Mouse (Mus musculus) right cerebral cortex, postnatal 36 days (tissue): ENCODE measurements around the gene Ikzf4.
A peak's percentile ranks its signal among the peaks of the same experiment; 100 is the strongest.
"Not testable (repeated sequence)": the region's sequence is repeated elsewhere in the genome, so short reads cannot be mapped to it uniquely, and the experiment has no call there.

Experiments used
- DNase-seq, 2 experiments: peaks; one replicate each; pipeline ENCODE4 v3.0.0; 2022; ENCODE audit warnings: low spot score in 2 of 2, mixed read lengths in 1 of 2

The Ikzf4 gene

DNA sequence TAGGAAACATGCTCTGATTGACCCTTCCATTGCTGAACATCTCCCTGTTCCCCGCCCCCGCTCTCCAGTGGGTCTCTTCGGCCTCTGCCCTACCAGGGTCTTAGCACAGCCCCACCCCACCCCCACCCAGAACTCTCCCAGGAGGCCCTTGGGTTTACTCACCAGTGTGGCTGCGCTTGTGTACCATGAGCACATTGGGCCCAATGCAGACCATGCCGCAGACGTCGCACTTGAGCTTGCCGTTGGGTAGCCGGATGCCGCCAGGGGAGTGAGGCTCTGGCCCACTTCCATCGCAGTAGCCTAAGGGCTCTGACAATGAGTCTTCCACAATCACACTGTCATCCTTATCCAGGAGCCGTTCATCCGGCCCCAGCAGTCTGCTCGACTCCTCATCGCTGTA is 4.9 kb downstream of the Ikzf4 start:
- DNase-seq: no peak

GRCm38 (mm10) chr10:128639999-128640398 is 5.8 kb downstream of the Ikzf4 start:
- DNase-seq: no peak

DNA sequence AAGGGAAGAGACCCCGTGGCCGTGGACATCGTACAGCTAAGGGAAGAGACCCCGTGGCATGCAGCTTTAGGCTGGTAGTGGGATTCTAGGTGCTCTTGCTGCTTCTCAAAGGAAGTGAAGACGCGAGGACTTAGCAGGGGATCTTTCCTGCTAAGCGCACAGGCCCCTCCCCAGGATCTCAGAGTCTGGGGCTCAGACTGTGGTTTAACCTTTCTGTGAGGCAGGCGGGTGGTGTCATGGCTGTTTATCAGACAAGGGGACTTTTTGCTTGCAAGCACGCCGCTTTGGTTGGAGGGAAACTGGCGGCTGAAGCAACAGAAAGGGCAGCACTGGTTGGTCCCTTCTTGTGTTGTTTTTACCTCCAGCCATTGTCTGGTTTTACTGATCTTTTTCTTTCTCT is 8.8 kb downstream of the Ikzf4 start:
- no peak for DNase-seq

DNA sequence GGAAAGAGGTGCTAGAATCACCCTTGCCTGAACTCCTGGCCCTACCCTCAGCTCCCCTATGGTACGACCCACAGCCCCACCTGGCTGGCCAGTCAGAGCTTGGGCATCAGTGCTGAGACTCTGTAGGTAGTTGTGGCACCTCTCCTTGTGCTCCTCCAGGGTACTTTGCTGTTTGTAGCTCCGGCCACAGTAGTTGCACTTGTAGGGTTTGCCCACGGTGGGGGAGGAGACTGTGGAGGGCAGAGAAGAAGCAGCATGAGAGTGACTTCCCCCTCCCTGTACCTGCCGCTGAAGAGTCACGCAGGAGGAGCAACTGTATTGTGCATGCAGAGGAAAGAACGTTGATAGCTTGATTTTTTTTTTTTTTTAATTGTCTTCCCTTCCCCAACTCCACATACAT is 9.2 kb downstream of the Ikzf4 start:
- no peak for DNase-seq

GRCm38 (mm10) chr10:128635697-128636096 is 10.1 kb downstream of the Ikzf4 start:
- no peak for DNase-seq

GRCm38 (mm10) chr10:128631571-128631970 is 14.2 kb downstream of the Ikzf4 start:
- DNase-seq: no peak

DNA sequence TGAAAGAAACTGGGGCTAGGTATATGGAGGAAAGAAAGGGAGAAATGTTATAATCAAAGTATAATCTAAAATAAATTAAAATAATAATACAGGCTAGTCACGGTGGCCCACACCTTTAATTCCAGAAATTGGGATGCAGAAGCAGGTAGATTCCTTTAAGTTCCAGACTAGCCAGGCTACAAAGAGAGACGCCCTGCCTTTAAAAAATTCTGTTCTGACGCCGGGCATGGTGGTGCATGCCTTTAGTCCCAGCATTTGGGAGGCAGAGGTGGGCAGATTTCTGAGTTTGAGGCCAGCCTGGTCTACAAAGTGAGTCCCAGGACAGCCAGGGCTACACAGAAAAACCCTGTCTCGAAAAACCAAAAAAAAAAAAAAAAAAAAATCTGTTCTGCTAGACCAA is 15.5 kb downstream of the Ikzf4 start:
- DNase-seq: not testable (repeated sequence)

- no peak for DNase-seq
Observed at GRCm38 (mm10) chr10:128629746-128630145, 16.0 kb downstream of the Ikzf4 start.

- no peak for DNase-seq
Observed at GRCm38 (mm10) chr10:128627398-128628317, 18.1 kb downstream of the Ikzf4 start.

GRCm38 (mm10) chr10:128626311-128627310 is 19.2 kb downstream of the Ikzf4 start, which contains the start of gene Rps26:
Gene Rps26 (minus strand): TSS chr10:128626747.
- peak; percentile 86 to 94 for DNase-seq

DNA sequence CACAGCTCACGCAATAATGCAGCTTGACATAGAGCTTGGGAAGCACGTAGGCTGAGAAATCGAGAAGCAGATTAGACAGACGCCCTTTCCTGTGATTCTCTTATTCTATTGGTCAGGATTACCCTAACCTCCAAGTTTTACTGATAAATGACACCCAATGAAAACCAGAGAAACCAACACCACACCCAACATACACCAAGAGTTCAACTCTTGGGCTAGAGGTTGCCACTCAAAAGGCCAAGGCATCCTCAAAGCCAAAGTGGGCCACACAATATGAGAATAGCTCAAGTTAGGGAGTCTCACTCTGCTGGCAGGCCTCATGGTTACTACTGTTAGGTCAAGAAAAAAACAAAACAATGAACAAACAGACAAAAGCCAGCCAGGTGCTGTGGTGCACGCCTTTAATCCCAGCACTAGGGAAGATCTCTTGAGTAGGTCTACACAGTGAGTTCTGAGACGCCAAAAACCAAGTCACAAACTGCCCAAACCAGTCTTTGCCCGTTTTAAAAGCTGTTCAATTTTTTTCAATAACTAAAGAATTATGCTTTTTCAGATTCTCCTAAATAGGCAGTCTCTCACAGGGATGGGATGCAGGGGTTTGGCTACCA is 20.4 kb downstream of the Ikzf4 start:
- no peak for DNase-seq

DNA sequence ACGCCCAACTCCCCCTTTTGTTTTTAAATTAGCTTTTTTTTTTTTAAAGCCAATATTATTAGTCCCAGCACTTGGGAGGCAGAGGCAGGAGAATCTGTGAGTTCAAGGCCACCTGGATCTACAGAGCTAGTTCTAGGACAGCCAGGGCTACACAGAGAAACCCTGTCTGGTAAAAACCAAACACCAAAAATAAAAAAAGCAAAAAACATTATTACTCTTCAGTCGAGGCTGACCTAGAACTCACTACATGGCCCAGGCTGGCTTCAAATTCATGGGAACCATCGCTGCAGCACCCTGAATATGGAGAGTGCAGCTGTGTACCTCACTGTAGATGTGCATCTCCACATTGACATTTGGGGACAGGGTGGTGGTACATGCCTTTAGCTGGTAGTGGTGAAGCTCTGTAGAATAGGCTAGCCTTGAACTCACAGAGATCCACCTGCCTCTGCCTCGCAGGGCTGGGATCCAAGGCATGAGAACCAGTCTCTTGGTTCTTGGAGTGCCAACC is 22.6 kb downstream of the Ikzf4 start:
- not testable (repeated sequence) for DNase-seq

- no peak for DNase-seq
Observed at GRCm38 (mm10) chr10:128622702-128623101, 23.1 kb downstream of the Ikzf4 start.

- no peak for DNase-seq
Observed at GRCm38 (mm10) chr10:128621986-128622520, 23.7 kb downstream of the Ikzf4 start.

DNA sequence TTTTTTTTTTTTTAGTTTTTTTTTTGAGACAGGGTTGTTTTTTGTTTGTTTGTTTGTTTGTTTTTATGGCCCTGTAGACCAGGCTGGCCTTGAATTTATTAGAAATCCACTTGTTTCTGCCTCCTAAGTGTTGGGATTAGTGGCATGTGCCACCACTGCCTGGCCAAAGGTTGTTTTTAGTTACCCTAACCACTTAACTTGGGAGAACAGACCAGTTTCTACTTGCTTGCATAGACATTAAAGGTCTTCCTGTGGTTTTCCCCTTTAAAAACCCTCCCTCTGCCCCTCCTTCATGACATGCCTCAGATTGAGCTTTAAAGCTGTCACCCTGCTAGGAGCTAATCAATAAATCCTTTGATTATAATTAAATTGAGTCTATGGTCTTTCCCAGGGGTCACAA is 25.6 kb downstream of the Ikzf4 start:
- no peak for DNase-seq

GRCm38 (mm10) chr10:128619148-128619547 is 26.6 kb downstream of the Ikzf4 start:
- not testable (repeated sequence) for DNase-seq

GRCm38 (mm10) chr10:128618570-128618969 is 27.2 kb downstream of the Ikzf4 start:
- no peak for DNase-seq

DNA sequence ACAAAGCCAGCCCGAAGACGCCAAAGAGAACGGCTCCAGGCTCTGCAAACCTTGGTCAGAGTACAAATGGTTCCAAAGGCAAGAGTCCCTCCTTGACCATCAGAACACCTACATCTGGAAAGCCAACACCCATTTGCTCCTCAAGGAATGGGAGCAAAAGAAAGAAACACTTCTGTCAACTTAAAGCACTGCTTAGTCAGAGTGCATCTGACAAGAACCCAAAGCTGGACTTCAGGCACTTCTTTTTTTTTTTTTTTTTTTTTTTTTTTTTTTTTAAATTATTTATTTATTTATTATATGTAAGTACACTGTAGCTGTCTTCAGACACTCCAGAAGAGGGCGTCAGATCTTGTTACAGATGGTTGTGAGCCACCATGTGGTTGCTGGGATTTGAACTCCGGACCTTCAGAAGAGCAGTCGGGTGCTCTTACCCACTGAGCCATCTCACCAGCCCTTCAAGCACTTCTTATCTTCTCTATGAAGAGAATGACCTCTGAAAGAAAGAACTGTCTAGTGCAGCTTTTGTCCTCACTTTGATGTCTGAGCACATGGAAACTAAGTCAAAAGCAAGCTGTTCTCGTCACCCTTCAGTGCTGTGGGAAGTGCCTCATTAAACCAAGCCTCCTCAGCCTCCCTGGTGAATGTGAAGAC is 29.9 kb downstream of the Ikzf4 start:
- DNase-seq: not testable (repeated sequence)

DNA sequence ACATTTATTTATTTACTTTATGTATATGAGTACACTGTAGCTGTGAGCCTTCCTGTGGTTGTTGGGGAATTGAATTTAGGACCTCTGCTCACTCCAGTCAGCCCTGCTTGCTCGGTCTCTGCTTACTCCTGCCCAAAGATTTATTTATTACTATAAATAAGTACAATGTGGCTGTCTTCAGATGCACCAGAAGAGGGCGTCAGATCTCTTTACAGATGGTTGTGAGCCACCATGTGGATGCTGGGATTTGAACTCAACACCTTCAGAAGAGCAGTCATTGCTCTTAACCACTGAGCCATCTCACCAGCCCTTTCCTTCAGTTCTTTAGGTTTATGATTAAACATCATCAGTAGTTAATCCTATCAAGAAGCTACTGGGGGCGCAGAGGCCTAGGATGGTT is 30.9 kb downstream of the Ikzf4 start:
- no peak for DNase-seq

- DNase-seq: not testable (repeated sequence)
Observed at GRCm38 (mm10) chr10:128613820-128614219, 32.0 kb downstream of the Ikzf4 start.

GRCm38 (mm10) chr10:128613154-128613440 is 32.7 kb downstream of the Ikzf4 start:
- DNase-seq: no peak
